Mouse (Mus musculus) stomach, embryonic 14.5 days (tissue): ENCODE measurements at regions not wholly inside any gene's neighbourhood (a gene's known extent, or its start where the extent isn't known, plus 50 kb on each side); places are given as distances from the start of the nearest gene placed in this dataset.

ENCODE experiments used
- ATAC-seq: fragments of 200-750 bp; cut with Nextera tagmentation; 2 replicates; pipeline ENCODE4 v1.8.0; 2017; ENCODE audit warnings: low read depth, moderate TSS enrichment; ENCODE audit not compliant: insufficient number of reproducible peaks, insufficient read depth, low FRiP score
- H3K27ac ChIP-seq: fragments of 300-500 bp; sonication (generic); 2 replicates; pipeline ENCODE4 v1.5.1; 2014; ENCODE audit warnings: mild to moderate bottlenecking, low read length, moderate library complexity, mixed read lengths
- H3K27me3 ChIP-seq: fragments of 300-500 bp; sonication (generic); 2 replicates; pipeline ENCODE4 v1.6.1; 2014; ENCODE audit warnings: low read length, control low read depth, mixed read lengths; ENCODE audit not compliant: control insufficient read depth, insufficient read depth
- H3K36me3 ChIP-seq: fragments of 300-500 bp; sonication (generic); 2 replicates; pipeline ENCODE4 v1.6.1; 2014; ENCODE audit warnings: mild to moderate bottlenecking, control low read depth, low read length, moderate library complexity, mixed read lengths; ENCODE audit not compliant: control insufficient read depth, insufficient read depth
- H3K4me1 ChIP-seq: fragments of 300-500 bp; sonication (generic); 2 replicates; pipeline ENCODE4 v1.6.1; 2014; ENCODE audit warnings: low read length, control low read depth, mixed read lengths; ENCODE audit not compliant: control insufficient read depth, insufficient read depth
- H3K4me2 ChIP-seq: fragments of 300-500 bp; sonication (generic); replicated peaks from 2 replicates; pipeline ENCODE4 v1.6.1; 2014; ENCODE audit warnings: low read depth, low read length, control low read depth
- H3K4me3 ChIP-seq: fragments of 300-500 bp; sonication (generic); 2 replicates; pipeline ENCODE4 v1.5.1; 2014; ENCODE audit warnings: low read depth, low read length, control low read depth
- H3K9ac ChIP-seq: fragments of 300-500 bp; sonication (generic); replicated peaks from 2 replicates; pipeline ENCODE4 v1.6.1; 2014; ENCODE audit warnings: low read depth, mild to moderate bottlenecking, control low read depth, low read length, moderate library complexity, mixed read lengths
- H3K9me3 ChIP-seq: fragments of 300-500 bp; sonication (generic); 2 replicates; pipeline ENCODE4 v1.6.1; 2016; ENCODE audit warnings: low read depth, low read length, control low read depth; ENCODE audit not compliant: control insufficient read depth
- WGBS: fragments of 180-500 bp; shearing (Covaris S2); extraction: QIAGEN DNeasy Blood & Tissue Kit; methylation state at CpG from one replicate; pipeline ENCODE4 v1.1.7; 2014; 5-methylcytosine and 5-hydroxymethylcytosine counted together

DNA sequence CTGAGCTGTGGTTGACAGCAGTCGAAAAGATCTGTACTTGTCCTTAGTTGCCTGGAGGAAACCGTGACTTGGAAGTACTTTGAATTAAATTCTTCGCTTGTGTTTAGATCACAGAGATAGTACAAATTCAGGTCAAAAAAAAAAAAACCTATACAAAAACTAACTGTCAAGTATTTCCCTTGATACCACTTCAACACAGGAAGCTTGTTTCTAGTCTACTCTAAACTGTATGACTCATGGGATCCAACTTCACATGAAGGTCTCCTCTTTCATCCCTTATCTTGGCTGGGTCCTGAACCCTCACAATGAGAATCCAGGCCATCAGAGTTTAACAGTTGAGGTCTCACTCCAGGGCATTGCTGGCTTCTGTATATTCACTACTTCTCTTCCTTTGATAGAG lies 54.8 kb downstream of the Tmem30b start:
- no peaks in the 10 kb centered on the region for H3K4me1 ChIP-seq
- no peaks in the 10 kb centered on the region for H3K27me3 ChIP-seq
- H3K4me2 ChIP-seq, result no peak overlapping the region
- no peak for ATAC-seq
- no peak overlapping the region for H3K4me3 ChIP-seq
- H3K9me3 ChIP-seq, result no peaks in the 10 kb centered on the region; the same call in 1 of the 2 replicates
- 77% methylated on average over 3 of the region's 3 CpGs for WGBS
- no peak overlapping the region for H3K9ac ChIP-seq
- H3K36me3 ChIP-seq, result no peaks in the 10 kb centered on the region
- H3K27ac ChIP-seq, result no peak overlapping the region

GRCm38 (mm10) chr12:73482858-73483257 lies 63.3 kb downstream of the Tmem30b start:
- Histone ChIP-seq H3K4me2 (no peak overlapping the region), H3K9me3 (no peaks in the 10 kb centered on the region), H3K4me3 (no peak overlapping the region), H3K27me3 (no peaks in the 10 kb centered on the region), H3K4me1 (no peaks in the 10 kb centered on the region), H3K36me3 (no peaks in the 10 kb centered on the region), H3K27ac (no peak overlapping the region), H3K9ac (no peak overlapping the region)
- ATAC-seq, result no peak
- WGBS, result 85% methylated on average over 2 of the region's 2 CpGs

DNA sequence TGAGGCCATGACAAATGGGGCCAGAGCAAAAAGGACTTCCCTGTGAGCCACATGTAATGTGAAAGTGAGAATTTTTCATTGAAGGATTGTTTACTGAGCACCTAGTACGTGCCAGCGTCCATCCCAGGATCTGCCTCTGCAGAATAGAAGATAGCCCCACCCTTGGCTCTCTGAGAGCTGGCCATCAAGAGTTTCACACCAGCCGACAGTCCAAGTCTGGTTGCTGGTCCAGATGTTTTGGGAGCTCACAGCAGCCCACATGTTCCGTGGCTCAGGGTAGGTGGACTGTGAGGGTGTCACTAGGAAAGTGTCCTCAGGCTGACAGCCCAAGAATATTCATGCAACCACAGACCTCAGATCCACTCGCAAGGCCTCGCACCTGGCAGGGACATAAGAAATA lies 63.9 kb downstream of the Tmem30b start:
- Histone ChIP-seq H3K36me3 (no peaks in the 10 kb centered on the region), H3K4me2 (no peak overlapping the region), H3K4me3 (no peak overlapping the region), H3K9ac (no peak overlapping the region), H3K4me1 (no peaks in the 10 kb centered on the region), H3K27ac (no peak overlapping the region), H3K9me3 (no peaks in the 10 kb centered on the region), H3K27me3 (no peaks in the 10 kb centered on the region)
- WGBS, result 86% methylated on average over 6 of the region's 6 CpGs
- no peak for ATAC-seq

GRCm38 (mm10) chr12:73481705-73482104 lies 64.5 kb downstream of the Tmem30b start:
- Histone ChIP-seq H3K9ac (no peak overlapping the region), H3K4me2 (no peak overlapping the region), H3K4me1 (no peaks in the 10 kb centered on the region), H3K27ac (no peak overlapping the region), H3K4me3 (no peak overlapping the region), H3K27me3 (no peaks in the 10 kb centered on the region), H3K36me3 (no peaks in the 10 kb centered on the region), H3K9me3 (no peaks in the 10 kb centered on the region)
- no peak for ATAC-seq
- 83% methylated on average over 3 of the region's 3 CpGs for WGBS

- no peaks in the 10 kb centered on the region for H3K36me3 ChIP-seq
- no peaks in the 10 kb centered on the region for H3K27me3 ChIP-seq
- H3K4me3 ChIP-seq, result no peak overlapping the region
- H3K27ac ChIP-seq, result no peak overlapping the region
- H3K9me3 ChIP-seq, result no peaks in the 10 kb centered on the region
- no peaks in the 10 kb centered on the region for H3K4me1 ChIP-seq
- ATAC-seq, result no peak
- H3K9ac ChIP-seq, result no peak overlapping the region
- WGBS, result 90% methylated on average over 6 of the region's 6 CpGs
- H3K4me2 ChIP-seq, result no peak overlapping the region
These were observed 65.0 kb downstream of the Tmem30b start for GRCm38 (mm10) chr12:73481165-73481564.

DNA sequence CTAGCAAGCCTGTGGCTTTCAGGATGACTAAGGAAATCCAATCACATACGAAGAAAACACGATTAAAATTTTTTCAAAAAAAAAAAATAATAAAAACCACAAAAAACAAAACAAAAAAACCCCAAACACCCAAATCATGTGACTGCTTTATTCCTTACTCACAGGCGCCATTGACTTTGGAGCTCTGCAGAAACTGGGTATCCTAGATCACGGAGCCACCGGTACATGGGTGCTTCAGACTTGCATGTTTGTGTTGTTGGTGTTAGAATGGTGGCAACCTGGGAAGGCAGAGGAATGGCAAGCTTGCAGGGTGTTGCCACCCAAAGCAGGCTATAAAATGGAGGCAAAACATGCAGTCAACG lies 65.6 kb downstream of the Tmem30b start:
- ATAC-seq, result no peak
- no peak overlapping the region for H3K9ac ChIP-seq
- no peaks in the 10 kb centered on the region for H3K9me3 ChIP-seq
- no peaks in the 10 kb centered on the region for H3K4me1 ChIP-seq
- no peak overlapping the region for H3K4me3 ChIP-seq
- 93% methylated on average over 6 of the region's 6 CpGs for WGBS
- H3K36me3 ChIP-seq, result no peaks in the 10 kb centered on the region
- H3K27ac ChIP-seq, result no peak overlapping the region
- H3K4me2 ChIP-seq, result no peak overlapping the region
- H3K27me3 ChIP-seq, result no peaks in the 10 kb centered on the region

DNA sequence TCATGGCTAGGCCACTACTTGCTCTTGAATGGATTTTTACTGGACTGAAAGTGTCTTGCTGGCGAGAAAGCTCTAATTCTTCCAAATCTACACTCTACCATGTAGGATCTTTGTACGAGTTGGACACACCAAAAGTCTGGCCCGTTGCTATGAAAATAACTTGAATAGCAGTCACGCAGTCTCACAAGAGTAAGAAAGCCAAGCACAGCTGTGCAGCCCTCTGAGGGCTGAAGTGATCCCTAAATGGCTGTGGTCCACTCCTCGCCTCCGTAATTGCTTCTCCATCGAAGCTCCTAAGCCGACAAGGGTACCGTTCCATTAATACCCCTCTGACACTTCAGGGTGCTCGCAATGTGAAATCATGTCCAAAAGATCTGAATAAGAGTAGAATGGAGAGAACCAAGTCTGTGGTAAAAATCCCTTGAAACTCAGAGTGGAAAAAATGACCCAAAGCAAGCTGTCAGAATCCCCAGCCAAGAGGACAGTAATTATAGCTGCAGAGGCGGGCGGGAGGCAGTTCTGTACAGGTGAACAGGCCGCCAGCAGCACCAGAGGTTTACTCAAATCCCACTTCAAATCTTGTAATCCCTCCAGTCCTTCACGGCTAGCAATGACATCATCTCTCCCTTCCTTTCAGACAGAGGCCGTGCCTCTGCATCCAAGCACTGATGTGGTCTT lies 66.1 kb downstream of the Tmem30b start:
- WGBS, result 82% methylated on average over 15 of the region's 15 CpGs
- no peaks in the 10 kb centered on the region for H3K27me3 ChIP-seq
- no peaks in the 10 kb centered on the region for H3K36me3 ChIP-seq
- H3K4me2 ChIP-seq, result no peak overlapping the region
- no peaks in the 10 kb centered on the region for H3K4me1 ChIP-seq
- no peak overlapping the region for H3K9ac ChIP-seq
- no peak overlapping the region for H3K4me3 ChIP-seq
- no peaks in the 10 kb centered on the region for H3K9me3 ChIP-seq
- ATAC-seq, result no peak
- no peak overlapping the region for H3K27ac ChIP-seq

DNA sequence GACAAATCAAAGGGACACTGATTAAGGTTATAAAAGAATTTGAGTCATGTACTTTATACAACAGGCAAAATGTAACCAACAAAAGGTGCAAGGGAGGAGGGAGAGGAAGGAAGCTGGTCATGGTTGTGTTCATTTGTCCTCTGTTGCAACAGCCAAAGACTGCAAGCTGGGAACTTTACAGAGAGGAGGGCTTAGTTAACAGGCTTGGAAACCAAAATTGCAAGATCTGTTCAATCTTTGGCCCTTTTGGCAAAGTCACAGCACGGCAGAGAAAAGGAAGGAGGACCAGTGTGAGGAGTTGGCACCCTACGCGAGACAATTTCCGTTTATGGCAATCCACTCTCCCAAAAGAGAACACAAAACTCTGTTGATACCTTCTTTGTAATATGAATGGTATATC lies 67.6 kb downstream of the Tmem30b start:
- H3K4me3 ChIP-seq, result no peak overlapping the region
- WGBS, result 92% methylated on average over 4 of the region's 4 CpGs
- ATAC-seq, result no peak
- no peak overlapping the region for H3K4me2 ChIP-seq
- H3K27me3 ChIP-seq, result no peaks in the 10 kb centered on the region
- no peak overlapping the region for H3K9ac ChIP-seq
- H3K36me3 ChIP-seq, result no peaks in the 10 kb centered on the region
- no peaks in the 10 kb centered on the region for H3K4me1 ChIP-seq
- no peaks in the 10 kb centered on the region for H3K9me3 ChIP-seq
- H3K27ac ChIP-seq, result no peak overlapping the region

GRCm38 (mm10) chr12:73476421-73476858 lies 69.8 kb downstream of the Tmem30b start:
- no peak overlapping the region for H3K27ac ChIP-seq
- H3K9me3 ChIP-seq, result no peaks in the 10 kb centered on the region
- no peak overlapping the region for H3K4me3 ChIP-seq
- H3K4me1 ChIP-seq, result no peaks in the 10 kb centered on the region
- 4% methylated on average over 7 of the region's 7 CpGs for WGBS
- H3K36me3 ChIP-seq, result no peaks in the 10 kb centered on the region
- no peak for ATAC-seq
- no peak overlapping the region for H3K9ac ChIP-seq
- no peak overlapping the region for H3K4me2 ChIP-seq
- H3K27me3 ChIP-seq, result no peaks in the 10 kb centered on the region
